Mouse (Mus musculus) cerebellum, adult 9-10 months (tissue): Measurements from ENCODE around the gene Olfr866.

Experiments used
- DNase-seq: peaks from one replicate; pipeline ENCODE4 v3.0.0; 2022

Olfr866 gene

GRCm38 (mm10) chr9:20027935-20028334, at the start of gene Olfr866:
Gene Olfr866 (minus strand): TSS chr9:20028035.
- DNase-seq = no peak

GRCm38 (mm10) chr9:20073523-20074177, 45.8 kb upstream of the Olfr866 start:
- peak; percentile 1 for DNase-seq

- DNase-seq = no peak
These were observed 43.5 kb upstream of the Olfr866 start for GRCm38 (mm10) chr9:20071291-20071690.

GRCm38 (mm10) chr9:20070236-20070635, 42.4 kb upstream of the Olfr866 start:
- no peak for DNase-seq

GRCm38 (mm10) chr9:20057462-20057861, 29.6 kb upstream of the Olfr866 start, which contains the start of gene Olfr867:
Gene Olfr867 (minus strand): TSS chr9:20057562.
- DNase-seq = no peak

- no peak for DNase-seq
These were observed 20.1 kb upstream of the Olfr866 start for GRCm38 (mm10) chr9:20047964-20048363.
